Mouse (Mus musculus) E14TG2a.4 (cell line): ENCODE measurements around the gene Gm609.

Experiments
- CTCF ChIP-seq: conservative IDR thresholded peaks from 2 replicates; pipeline ENCODE4 v1.5.1; 2014; ENCODE audit warnings: low read length
- POU5F1 ChIP-seq: IDR thresholded peaks from 2 replicates; pipeline ENCODE4 v1.6.1; 2014; ENCODE audit warnings: low read length, borderline replicate concordance

DNA sequence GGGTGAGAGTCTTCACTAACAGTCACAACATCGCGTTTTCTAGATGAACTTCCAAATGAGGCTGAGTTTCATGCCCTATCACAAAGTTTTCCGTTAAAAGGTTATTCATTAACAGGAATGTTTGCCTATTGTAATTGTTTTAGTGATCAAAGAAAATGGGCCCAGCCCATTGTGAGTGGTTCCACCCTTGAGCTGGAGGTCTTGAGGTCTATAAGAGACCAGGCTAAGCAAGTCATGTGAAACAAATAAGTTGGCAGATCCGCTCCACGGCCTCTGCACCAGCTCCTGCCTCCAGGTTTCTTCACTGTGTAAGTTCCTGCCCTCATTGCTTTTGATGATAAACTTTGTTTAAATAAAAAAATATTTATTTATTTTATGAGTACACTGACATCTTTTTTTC is at the start of gene Gm609:
- TF ChIP-seq CTCF: no peak
- no peak for TF ChIP-seq POU5F1
